8 mouse cellular contexts compared by ENCODE assay signal in genomic region chr11:100362209-100362978, GRCm38 (mm10). TPM values are rescaled to one million over a fixed set of nuclear protein-coding genes. Genes with fewer than 3 reads are reported as not detected.
DNase-seq lines count a peak whose midpoint lies in the region; ATAC-seq and TF ChIP-seq lines count a peak whose summit lies in the region.
"Had no signal": no experiment of that assay in that cellular context is flagged by ENCODE, and none has a peak within 500 bp of the region (broad histone marks: within the 10 kb centered on the region; RNA-seq: fewer than 3 reads in every experiment).

No protein-coding gene starts in this region.

- H3K27ac ChIP-seq in forebrain, postnatal 0 days (ENCODE audit: low read depth, low read length), result no peak overlapping the region
- H3K27ac ChIP-seq in hindbrain, embryonic 14.5 days, result no peak overlapping the region

- H3K27me3 ChIP-seq in forebrain, postnatal 0 days (ENCODE audit: insufficient read depth, low read length), result no peaks in the 10 kb centered on the region
- H3K27me3 ChIP-seq in hindbrain, embryonic 14.5 days (ENCODE audit: control insufficient read depth, insufficient read depth, low read length), result peaks cover 3% of the 10 kb centered on the region; the same call in 1 of the 2 replicates

- H3K4me3 ChIP-seq in forebrain, postnatal 0 days (ENCODE audit: low read depth, low read length), result no peak overlapping the region
- no peak overlapping the region for H3K4me3 ChIP-seq in hindbrain, embryonic 14.5 days (replicated peaks; ENCODE audit: low read length)
- H3K4me3 ChIP-seq: megakaryocyte, embryonic 14.5 days had no signal

- H3K9ac ChIP-seq in forebrain, postnatal 0 days, result no peak overlapping the region
- no peak overlapping the region for H3K9ac ChIP-seq in hindbrain, embryonic 14.5 days

- TF ChIP-seq CTCF in forebrain, postnatal 0 days (IDR thresholded peaks at IDR 0.05; ENCODE audit: low read depth), result peak; percentile 94

- H3K4me1 ChIP-seq in forebrain, postnatal 0 days (ENCODE audit: insufficient read depth), result no peaks in the 10 kb centered on the region
- H3K4me1 ChIP-seq in hindbrain, embryonic 14.5 days (replicated peaks; ENCODE audit: control insufficient read depth, insufficient read depth, low read length), result no peaks in the 10 kb centered on the region

- H3K9me3 ChIP-seq in forebrain, postnatal 0 days (ENCODE audit: low read length), result no peaks in the 10 kb centered on the region
- H3K9me3 ChIP-seq in hindbrain, embryonic 14.5 days (ENCODE audit: control insufficient read depth, low read length), result no peaks in the 10 kb centered on the region
- H3K9me3 ChIP-seq: megakaryocyte, embryonic 14.5 days had no signal

- H3K36me3 ChIP-seq in forebrain, postnatal 0 days (ENCODE audit: insufficient read depth), result no peaks in the 10 kb centered on the region
- H3K36me3 ChIP-seq in hindbrain, embryonic 14.5 days (replicated peaks; ENCODE audit: control insufficient read depth, insufficient read depth), result no peaks in the 10 kb centered on the region

- peak; percentile 32 for ATAC-seq in activated CD4-positive, CD25-positive, alpha-beta regulatory T cell, adult 4 months
- ATAC-seq in forebrain, postnatal 0 days, result peak; percentile 61
- ATAC-seq in hindbrain, embryonic 14.5 days (ENCODE audit: low FRiP score), result peak; percentile 75; the same call in 1 of the 2 replicates
- peak; percentile 85 for ATAC-seq in megakaryocyte progenitor cell, adult 5-6 weeks (replicated peaks; ENCODE audit: poor library complexity)

- H3K4me2 ChIP-seq in forebrain, postnatal 0 days (ENCODE audit: low read depth), result no peak overlapping the region
- H3K4me2 ChIP-seq in hindbrain, embryonic 14.5 days (replicated peaks), result no peak overlapping the region

- WGBS in forebrain, postnatal 0 days, result 16% methylated on average over 8 of the region's 8 CpGs
- 11% methylated on average over 8 of the region's 8 CpGs for WGBS in hindbrain, embryonic 14.5 days

- peak; percentile 90 for DNase-seq in cerebellum, adult 8-10 months
- DNase-seq in forebrain, postnatal 0 days, result peak; percentile 85
- DNase-seq in hindbrain, embryonic 14.5 days (ENCODE audit: low spot score), result peak; percentile 90
- DNase-seq in layer of hippocampus, postnatal 14 days (ENCODE audit: low spot score in 2 of 2), result peak; percentile 78 to 79
- DNase-seq in right cerebral cortex, postnatal 14 days, result peak; percentile 68

RNA-seq across cellular contexts. Expression of gene Hap1, which starts 6.5 kb away (rescaled TPM):
- under 1 TPM in 1 of 2 experiments, not detected in 1; 0.87 TPM for polyA plus RNA-seq in activated CD4-positive, CD25-positive, alpha-beta regulatory T cell, adult 4 months (2017; shearing (Covaris generic))
- 274 and 518 TPM in 2 replicates for total RNA-seq in forebrain, postnatal 0 days (2014; rRNA removed)
- 131 and 237 TPM in 2 replicates for polyA plus RNA-seq in forebrain, postnatal 0 days (2015; fragmentation: Nextera tagmentation; extraction: Ambion mirVana)
- polyA plus RNA-seq in hindbrain, embryonic 14.5 days (2014; fragmentation: Nextera tagmentation; extraction: Ambion mirVana), result 105 and 137 TPM in 2 replicates
- 100 to 1,000 TPM; 110 to 123 TPM for total RNA-seq in layer of hippocampus, postnatal 14 days (2021)
- total RNA-seq in megakaryocyte progenitor cell, adult 5-6 weeks (2015), result not detected in 2 replicates
- not detected in 2 replicates for total RNA-seq in megakaryocyte progenitor cell, adult 5-6 weeks (2017)

RNA-seq across cellular contexts. Expression of gene Gast, which starts 28.2 kb away (rescaled TPM):
- polyA plus RNA-seq in activated CD4-positive, CD25-positive, alpha-beta regulatory T cell, adult 4 months (2017; shearing (Covaris generic)), result not detected
- total RNA-seq in forebrain, postnatal 0 days (2014; rRNA removed), result not detected in 2 replicates
- polyA plus RNA-seq in forebrain, postnatal 0 days (2015; fragmentation: Nextera tagmentation; extraction: Ambion mirVana), result 0.48 and 0.51 TPM in 2 replicates
- 0.50 TPM in 1 of 2 replicates, not detected in the other for polyA plus RNA-seq in hindbrain, embryonic 14.5 days (2014; fragmentation: Nextera tagmentation; extraction: Ambion mirVana)
- not detected for total RNA-seq in layer of hippocampus, postnatal 14 days (2021)
- total RNA-seq in megakaryocyte progenitor cell, adult 5-6 weeks (2015), result not detected in 2 replicates
- not detected in 2 replicates for total RNA-seq in megakaryocyte progenitor cell, adult 5-6 weeks (2017)

RNA-seq across cellular contexts. Expression of gene Jup, which starts 35.2 kb away (rescaled TPM):
- 1 to 10 TPM in 1 of 2 experiments, under 1 TPM in 1; 0.19 to 1.5 TPM for polyA plus RNA-seq in activated CD4-positive, CD25-positive, alpha-beta regulatory T cell, adult 4 months (2017; shearing (Covaris generic))
- 76.6 and 106 TPM in 2 replicates for total RNA-seq in forebrain, postnatal 0 days (2014; rRNA removed)
- 59.4 and 67.0 TPM in 2 replicates for polyA plus RNA-seq in forebrain, postnatal 0 days (2015; fragmentation: Nextera tagmentation; extraction: Ambion mirVana)
- 59.6 and 60.2 TPM in 2 replicates for polyA plus RNA-seq in hindbrain, embryonic 14.5 days (2014; fragmentation: Nextera tagmentation; extraction: Ambion mirVana)
- total RNA-seq in layer of hippocampus, postnatal 14 days (2021), result 10 to 100 TPM; 40.8 to 43.0 TPM
- 1.5 and 4.0 TPM in 2 replicates for total RNA-seq in megakaryocyte progenitor cell, adult 5-6 weeks (2015)
- 1.4 and 2.5 TPM in 2 replicates for total RNA-seq in megakaryocyte progenitor cell, adult 5-6 weeks (2017)

RNA-seq across cellular contexts. Expression of gene Eif1, which starts 42.7 kb away (rescaled TPM):
- 1,000 to 10,000 TPM; 1,765 to 2,357 TPM for polyA plus RNA-seq in activated CD4-positive, CD25-positive, alpha-beta regulatory T cell, adult 4 months (2017; shearing (Covaris generic))
- 105 and 115 TPM in 2 replicates for total RNA-seq in forebrain, postnatal 0 days (2014; rRNA removed)
- 1,342 and 1,370 TPM in 2 replicates for polyA plus RNA-seq in forebrain, postnatal 0 days (2015; fragmentation: Nextera tagmentation; extraction: Ambion mirVana)
- 1,239 and 1,372 TPM in 2 replicates for polyA plus RNA-seq in hindbrain, embryonic 14.5 days (2014; fragmentation: Nextera tagmentation; extraction: Ambion mirVana)
- 100 to 1,000 TPM; 704 to 721 TPM for total RNA-seq in layer of hippocampus, postnatal 14 days (2021)
- 1,262 and 1,322 TPM in 2 replicates for total RNA-seq in megakaryocyte progenitor cell, adult 5-6 weeks (2015)
- total RNA-seq in megakaryocyte progenitor cell, adult 5-6 weeks (2017), result 95.6 and 142 TPM in 2 replicates

RNA-seq across cellular contexts. Expression of gene P3h4, which starts 52.2 kb away (rescaled TPM):
- not detected for polyA plus RNA-seq in activated CD4-positive, CD25-positive, alpha-beta regulatory T cell, adult 4 months (2017; shearing (Covaris generic))
- total RNA-seq in forebrain, postnatal 0 days (2014; rRNA removed), result 16.8 and 27.1 TPM in 2 replicates
- polyA plus RNA-seq in forebrain, postnatal 0 days (2015; fragmentation: Nextera tagmentation; extraction: Ambion mirVana), result 17.9 and 19.8 TPM in 2 replicates
- 19.1 and 20.4 TPM in 2 replicates for polyA plus RNA-seq in hindbrain, embryonic 14.5 days (2014; fragmentation: Nextera tagmentation; extraction: Ambion mirVana)
- total RNA-seq in layer of hippocampus, postnatal 14 days (2021), result 1 to 10 TPM; 7.5 to 8.1 TPM
- 0.05 TPM in 1 of 2 replicates, not detected in the other for total RNA-seq in megakaryocyte progenitor cell, adult 5-6 weeks (2015)
- total RNA-seq in megakaryocyte progenitor cell, adult 5-6 weeks (2017), result 0.08 TPM in 1 of 2 replicates, not detected in the other

Comparison
In these comparisons a context has a peak if more than half of its experiments do, and no peak if none do; other contexts are left out.
1. ATAC-seq: peak in every context shown above with its lines; median percentile 85 in megakaryocyte progenitor cell, adult 5-6 weeks; 75 in hindbrain, embryonic 14.5 days; 61 in forebrain, postnatal 0 days; 32 in activated CD4-positive, CD25-positive, alpha-beta regulatory T cell, adult 4 months.
2. RNA of gene Hap1, which starts 6.5 kb away (total RNA-seq): 274 to 518 TPM in forebrain, postnatal 0 days and 110 to 123 TPM in layer of hippocampus, postnatal 14 days; not detected in megakaryocyte progenitor cell, adult 5-6 weeks; every median in the first group is over 100 times any median in the second.
3. RNA of gene Jup, which starts 35.2 kb away (total RNA-seq): 76.6 to 106 TPM in forebrain, postnatal 0 days and 40.8 to 43.0 TPM in layer of hippocampus, postnatal 14 days; 1.4 to 4.0 TPM in megakaryocyte progenitor cell, adult 5-6 weeks; every median in the first group is over 4 times any median in the second.
4. Peak in every context shown above with its lines, with median percentiles within 50 percentile points of each other: DNase-seq.